Mouse (Mus musculus): ENCODE measurements at regions not wholly inside any gene's neighbourhood (a gene's known extent, or its start where the extent isn't known, plus 50 kb on each side); places are given as distances from the start of the nearest gene placed in this dataset.

- no peak for DNase-seq (ENCODE audit: extremely low spot score, low spot score)
Observed at GRCm38 (mm10) chr4:7144215-7144614, 1094.6 kb downstream of the Car8 start.

DNA sequence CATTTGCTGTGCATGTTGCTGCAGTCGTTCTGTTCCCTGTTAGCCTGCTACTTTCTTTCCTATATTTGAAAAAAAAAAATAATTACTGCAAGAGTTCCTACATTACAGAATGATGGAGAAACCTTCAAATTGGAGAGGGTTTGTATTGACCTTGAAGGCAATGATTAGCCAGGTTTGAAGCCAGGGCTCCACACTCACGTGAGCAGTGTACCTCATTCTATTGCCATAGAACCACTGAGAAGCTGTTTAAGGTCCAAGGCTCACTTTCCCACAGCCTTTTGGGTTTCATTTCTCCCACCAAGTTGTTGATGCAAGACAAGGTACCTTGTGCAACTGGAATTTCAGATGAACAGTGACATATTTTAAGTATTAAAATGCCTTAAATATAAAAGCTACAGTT lies 1095.2 kb downstream of the Car8 start:
- DNase-seq (ENCODE audit: extremely low spot score, low spot score): no peak

DNA sequence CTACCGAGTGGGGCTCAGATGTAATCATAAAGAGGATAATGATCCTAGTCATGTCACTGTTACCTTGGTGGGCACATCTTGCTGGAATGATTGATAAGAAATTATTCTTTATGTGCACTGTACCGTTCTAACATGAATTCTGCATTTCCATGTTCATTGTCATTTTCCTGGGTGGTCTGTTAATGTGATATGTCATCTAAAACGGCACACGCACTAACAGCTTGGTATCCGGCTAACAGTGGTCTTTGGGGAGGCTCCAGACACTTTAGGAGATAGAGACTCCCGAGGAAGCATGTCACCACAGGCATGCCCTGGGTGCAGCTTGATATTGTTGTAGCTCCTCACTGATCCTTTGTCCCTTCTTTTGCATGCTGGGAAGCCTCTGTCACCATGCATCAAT lies 1096.1 kb downstream of the Car8 start:
- no peak for DNase-seq (ENCODE audit: extremely low spot score, low spot score)

DNA sequence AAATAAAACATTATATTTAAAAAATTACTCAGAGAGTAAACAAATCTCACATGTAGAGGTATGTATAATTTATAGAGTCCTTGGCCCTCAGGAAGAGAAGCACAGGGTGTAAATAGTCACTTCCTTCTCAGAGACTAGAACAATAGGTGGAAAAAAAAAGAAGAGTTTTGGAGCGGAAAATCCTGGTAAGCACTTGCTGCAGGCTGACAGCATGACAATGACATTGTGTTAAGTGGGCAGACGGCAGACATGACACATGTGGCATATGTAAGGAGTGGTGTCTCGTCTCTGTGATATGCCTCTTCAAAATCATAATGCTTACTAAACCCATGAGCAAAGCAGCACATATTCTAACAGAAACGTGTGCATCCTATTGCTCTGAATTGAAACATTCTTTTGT lies 1126.7 kb downstream of the Car8 start:
- no peak for DNase-seq (ENCODE audit: extremely low spot score, low spot score)

- DNase-seq (ENCODE audit: extremely low spot score, low spot score): no peak
Observed at GRCm38 (mm10) chr4:7092957-7093356, 1145.9 kb downstream of the Car8 start.

GRCm38 (mm10) chr4:7091201-7091814 lies 1147.5 kb downstream of the Car8 start:
- no peak for DNase-seq (ENCODE audit: extremely low spot score, low spot score)
